19 mouse cellular contexts compared by ENCODE assay signal in genomic region chr11:58796850-58797249, GRCm38 (mm10). TPM values are rescaled to one million over a fixed set of nuclear protein-coding genes. Genes with fewer than 3 reads are reported as not detected.
A peak's percentile ranks its signal among the peaks of the same experiment; 100 is the strongest.
DNase-seq lines count a peak whose midpoint lies in the region; ATAC-seq and TF ChIP-seq lines count a peak whose summit lies in the region.
"Had no signal": no experiment of that assay in that cellular context is flagged by ENCODE, and none has a peak within 500 bp of the region (broad histone marks: within the 10 kb centered on the region; RNA-seq: fewer than 3 reads in every experiment).

No protein-coding gene starts in this region.

- no peak for ATAC-seq in kidney, embryonic 14.5 days (ENCODE audit: low FRiP score, low TSS enrichment)
- ATAC-seq: forebrain, embryonic 14.5 days had no signal

- WGBS in kidney, embryonic 14.5 days: 83% methylated on average over 7 of the region's 7 CpGs

- intact Hi-C loops in left cerebral cortex, adult 2 months (cut with DNase I): no loop called here

- H3K9ac ChIP-seq in kidney, embryonic 14.5 days (ENCODE audit: low read depth, low read length): no peak overlapping the region
- H3K9ac ChIP-seq: embryonic facial prominence, embryonic 13.5 days; hindbrain, embryonic 12.5 days; limb, embryonic 13.5 days had no signal

- no peaks in the 10 kb centered on the region for H3K27me3 ChIP-seq in kidney, embryonic 14.5 days (ENCODE audit: control insufficient read depth, insufficient read depth, low read length)
- H3K27me3 ChIP-seq: embryonic facial prominence, embryonic 13.5 days; hindbrain, embryonic 12.5 days; limb, embryonic 13.5 days had no signal

- H3K9me3 ChIP-seq in kidney, embryonic 14.5 days (ENCODE audit: control insufficient read depth, low read length): no peaks in the 10 kb centered on the region
- H3K9me3 ChIP-seq: embryonic facial prominence, embryonic 13.5 days; hindbrain, embryonic 12.5 days; limb, embryonic 13.5 days had no signal

- H3K4me3 ChIP-seq in kidney, embryonic 14.5 days (ENCODE audit: low read length): no peak overlapping the region
- no peak overlapping the region for H3K4me3 ChIP-seq in left cerebral cortex, adult 2 months
- H3K4me3 ChIP-seq: embryonic facial prominence, embryonic 13.5 days; hindbrain, embryonic 12.5 days; limb, embryonic 13.5 days had no signal

- H3K4me1 ChIP-seq in kidney, embryonic 14.5 days (ENCODE audit: control insufficient read depth, insufficient read depth, low read length): no peaks in the 10 kb centered on the region
- H3K4me1 ChIP-seq: limb, embryonic 13.5 days had no signal

- TF ChIP-seq CTCF in left cerebral cortex, adult 2 months (IDR thresholded peaks at IDR 0.05): no peak

- H3K4me2 ChIP-seq in kidney, embryonic 14.5 days (replicated peaks; ENCODE audit: low read depth, low read length): no peak overlapping the region
- H3K4me2 ChIP-seq: embryonic facial prominence, embryonic 13.5 days; hindbrain, embryonic 12.5 days; limb, embryonic 13.5 days had no signal

- H3K27ac ChIP-seq in kidney, embryonic 14.5 days (ENCODE audit: low read depth, low read length): no peak overlapping the region
- no peak overlapping the region for H3K27ac ChIP-seq in left cerebral cortex, adult 2 months
- H3K27ac ChIP-seq: embryonic facial prominence, embryonic 13.5 days; hindbrain, embryonic 12.5 days; limb, embryonic 13.5 days had no signal

- no peaks in the 10 kb centered on the region for H3K36me3 ChIP-seq in kidney, embryonic 14.5 days (ENCODE audit: control insufficient read depth, insufficient read depth, low read length)
- H3K36me3 ChIP-seq: embryonic facial prominence, embryonic 13.5 days; hindbrain, embryonic 12.5 days; limb, embryonic 13.5 days had no signal

- peak; percentile 9 to 13 for DNase-seq in kidney, postnatal 4 days
- peak; percentile 77 for DNase-seq in layer of hippocampus, adult 11-12 months (ENCODE audit: low spot score)
- DNase-seq in left cerebral cortex, adult 2 months (ENCODE audit: extremely low spot score in 1 of 2, low spot score in 2 of 2): peak; percentile 66
- peak; percentile 76 to 77 for DNase-seq in right cerebral cortex, postnatal 36 days (ENCODE audit: low spot score in 2 of 2)
- DNase-seq in Muller cell, postnatal 12 days (ENCODE audit: inconsistent ontology term): no peak
- no peak for DNase-seq in adrenal gland, postnatal 14 days
- no peak for DNase-seq in ovary, postnatal 10 days (ENCODE audit: low spot score)
- DNase-seq: adrenal gland, postnatal 10 days; cerebellum, adult 11-12 months; kidney, adult 18-20 months; lung, adult 2 months; retina, postnatal 1 day had no signal

RNA-seq across cellular contexts. Expression of gene Fam183b, which starts 4.9 kb away (rescaled TPM):
- not detected in 2 replicates for polyA plus RNA-seq in kidney, embryonic 14.5 days (2014; fragmentation: Nextera tagmentation; extraction: Ambion mirVana)
- total RNA-seq in left cerebral cortex, adult 2 months (2021): 1 to 10 TPM; 1.4 to 3.5 TPM
- 4.2 and 4.9 TPM in 2 replicates for total RNA-seq in adrenal gland, postnatal 14 days (2021)
- polyA plus RNA-seq: embryonic facial prominence, embryonic 13.5 days; limb, embryonic 13.5 days had no signal

RNA-seq across cellular contexts. Expression of gene Olfr314, which starts 14.1 kb away (rescaled TPM):
- polyA plus RNA-seq in kidney, embryonic 14.5 days (2014; fragmentation: Nextera tagmentation; extraction: Ambion mirVana): not detected in 2 replicates
- not detected for total RNA-seq in left cerebral cortex, adult 2 months (2021)
- total RNA-seq in adrenal gland, postnatal 14 days (2021): not detected in 2 replicates
- total RNA-seq: adrenal gland, postnatal 10 days; CH12.LX had no signal
- polyA plus RNA-seq: embryonic facial prominence, embryonic 13.5 days; forebrain, embryonic 14.5 days; hindbrain, embryonic 12.5 days; limb, embryonic 13.5 days; lung, adult 2 months; stomach, embryonic 14.5 days had no signal

RNA-seq across cellular contexts. Expression of gene Olfr313, which starts 17.9 kb away (rescaled TPM):
- not detected in 2 replicates for polyA plus RNA-seq in kidney, embryonic 14.5 days (2014; fragmentation: Nextera tagmentation; extraction: Ambion mirVana)
- total RNA-seq in left cerebral cortex, adult 2 months (2021): not detected
- not detected in 2 replicates for total RNA-seq in adrenal gland, postnatal 14 days (2021)
- total RNA-seq: adrenal gland, postnatal 10 days had no signal
- polyA plus RNA-seq: embryonic facial prominence, embryonic 13.5 days; forebrain, embryonic 14.5 days; hindbrain, embryonic 12.5 days; limb, embryonic 13.5 days; lung, adult 2 months; stomach, embryonic 14.5 days had no signal

RNA-seq across cellular contexts. Expression of gene Olfr315, which starts 23.9 kb away (rescaled TPM):
- not detected in 2 replicates for polyA plus RNA-seq in kidney, embryonic 14.5 days (2014; fragmentation: Nextera tagmentation; extraction: Ambion mirVana)
- total RNA-seq in left cerebral cortex, adult 2 months (2021): not detected
- not detected in 2 replicates for total RNA-seq in adrenal gland, postnatal 14 days (2021)
- total RNA-seq: adrenal gland, postnatal 10 days; CH12.LX had no signal
- polyA plus RNA-seq: embryonic facial prominence, embryonic 13.5 days; forebrain, embryonic 14.5 days; hindbrain, embryonic 12.5 days; limb, embryonic 13.5 days; lung, adult 2 months; stomach, embryonic 14.5 days had no signal

RNA-seq across cellular contexts. Expression of gene Olfr312, which starts 32.2 kb away (rescaled TPM):
- not detected in 2 replicates for polyA plus RNA-seq in kidney, embryonic 14.5 days (2014; fragmentation: Nextera tagmentation; extraction: Ambion mirVana)
- total RNA-seq in left cerebral cortex, adult 2 months (2021): under 1 TPM in 1 of 2 experiments, not detected in 1; 0.09 TPM
- not detected in 2 replicates for total RNA-seq in adrenal gland, postnatal 14 days (2021)
- total RNA-seq: adrenal gland, postnatal 10 days; CH12.LX had no signal
- polyA plus RNA-seq: embryonic facial prominence, embryonic 13.5 days; forebrain, embryonic 14.5 days; hindbrain, embryonic 12.5 days; limb, embryonic 13.5 days; lung, adult 2 months; stomach, embryonic 14.5 days had no signal

Comparison
In these comparisons a context has a peak if more than half of its experiments do, and no peak if none do; other contexts are left out.
1. DNase-seq: peak in kidney, postnatal 4 days (2 of 2), layer of hippocampus, adult 11-12 months (single experiment), left cerebral cortex, adult 2 months (2 of 2) and right cerebral cortex, postnatal 36 days (2 of 2); none in Muller cell, postnatal 12 days (single experiment), adrenal gland, postnatal 14 days (single experiment) and ovary, postnatal 10 days (single experiment).